Mouse (Mus musculus): ENCODE results near the gene Gm2663. TPM values are rescaled to one million over a fixed set of nuclear protein-coding genes. Genes with fewer than 3 reads are reported as not detected.
"Not testable (repeated sequence)": the region's sequence is repeated elsewhere in the genome, so short reads cannot be mapped to it uniquely, and the experiment has no call there.

Gm2663 gene
- polyA plus RNA-seq, 1 experiment from 2014 or later = not detected

- Histone ChIP-seq H3K36me3 (replicated peaks) (no peaks in the 10 kb centered on the region), H3K9me3 (replicated peaks) (no peaks in the 10 kb centered on the region), H3K4me3 (replicated peaks) (no peak overlapping the region), H3K27me3 (no peaks in the 10 kb centered on the region), H3K9ac (no peak overlapping the region), H3K27ac (replicated peaks) (no peak overlapping the region), H3K4me1 (replicated peaks) (no peaks in the 10 kb centered on the region), H3K4me2 (no peak overlapping the region)
- WGBS (ENCODE audit: insufficient replicate concordance) = 56% methylated on average over 2 of the region's 2 CpGs
- no peak for ATAC-seq (ENCODE audit: insufficient read depth)
Observed at GRCm38 (mm10) chr6:41025873-41026650, 26.8 kb upstream of the Gm2663 start.

- no peaks in the 10 kb centered on the region for H3K4me1 ChIP-seq (replicated peaks)
- whole genome bisulfite sequencing (ENCODE audit: insufficient replicate concordance) = 48% methylated on average over 2 of the region's 2 CpGs
- ATAC-seq (ENCODE audit: insufficient read depth) = no peak
Observed at GRCm38 (mm10) chr6:41019140-41019539, 19.9 kb upstream of the Gm2663 start.

GRCm38 (mm10) chr6:41018629-41019028 lies 19.4 kb upstream of the Gm2663 start:
- Histone ChIP-seq H3K9ac (no peak overlapping the region), H3K27me3 (no peaks in the 10 kb centered on the region), H3K36me3 (replicated peaks) (no peaks in the 10 kb centered on the region), H3K4me1 (replicated peaks) (no peaks in the 10 kb centered on the region), H3K4me2 (no peak overlapping the region), H3K4me3 (replicated peaks) (no peak overlapping the region), H3K27ac (replicated peaks) (no peak overlapping the region), H3K9me3 (replicated peaks) (no peaks in the 10 kb centered on the region)
- no peak for ATAC-seq (ENCODE audit: insufficient read depth)
- 48% methylated on average over 2 of the region's 2 CpGs for WGBS (ENCODE audit: insufficient replicate concordance)

More at GRCm38 (mm10) chr6:41019140-41019539, 19.9 kb upstream of the Gm2663 start:
- H3K27ac ChIP-seq (replicated peaks) = no peak overlapping the region
- no peak overlapping the region for H3K4me2 ChIP-seq
- H3K27me3 ChIP-seq = no peaks in the 10 kb centered on the region
- no peaks in the 10 kb centered on the region for H3K36me3 ChIP-seq (replicated peaks)
- no peaks in the 10 kb centered on the region for H3K9me3 ChIP-seq (replicated peaks)
- H3K9ac ChIP-seq = no peak overlapping the region
- no peak overlapping the region for H3K4me3 ChIP-seq (replicated peaks)

- no peaks in the 10 kb centered on the region for H3K36me3 ChIP-seq (replicated peaks)
- WGBS (ENCODE audit: insufficient replicate concordance) = 49% methylated on average over 4 of the region's 4 CpGs
- H3K27ac ChIP-seq (replicated peaks) = no peak overlapping the region
- H3K4me1 ChIP-seq (replicated peaks) = no peaks in the 10 kb centered on the region
- no peak overlapping the region for H3K4me3 ChIP-seq (replicated peaks)
- H3K9me3 ChIP-seq (replicated peaks) = no peaks in the 10 kb centered on the region
- no peak overlapping the region for H3K9ac ChIP-seq
- ATAC-seq (ENCODE audit: insufficient read depth) = no peak
- H3K27me3 ChIP-seq = no peaks in the 10 kb centered on the region
- H3K4me2 ChIP-seq = no peak overlapping the region
Observed at GRCm38 (mm10) chr6:41015065-41015464, 15.8 kb upstream of the Gm2663 start.

- not testable (repeated sequence) for H3K4me2 ChIP-seq; ATAC-seq (ENCODE audit: insufficient read depth); H3K4me1 ChIP-seq (replicated peaks); H3K36me3 ChIP-seq (replicated peaks); H3K27me3 ChIP-seq; H3K9me3 ChIP-seq (replicated peaks); H3K27ac ChIP-seq (replicated peaks); H3K4me3 ChIP-seq (replicated peaks); H3K9ac ChIP-seq
- 66% methylated on average over 2 of the region's 2 CpGs for WGBS (ENCODE audit: insufficient replicate concordance)
Observed at GRCm38 (mm10) chr6:40964454-40964853, 34.8 kb downstream of the Gm2663 start, which contains the start of gene 1810009J06Rik. Gene 1810009J06Rik, plus strand, starts transcription at chr6:40964754.

- Histone ChIP-seq H3K27me3 (no peaks in the 10 kb centered on the region), H3K9me3 (replicated peaks) (no peaks in the 10 kb centered on the region), H3K4me3 (replicated peaks) (no peak overlapping the region), H3K4me2 (no peak overlapping the region), H3K27ac (replicated peaks) (no peak overlapping the region), H3K36me3 (replicated peaks) (no peaks in the 10 kb centered on the region), H3K9ac (no peak overlapping the region), H3K4me1 (replicated peaks) (no peaks in the 10 kb centered on the region)
- no peak for ATAC-seq (ENCODE audit: insufficient read depth)
- WGBS (ENCODE audit: insufficient replicate concordance) = 40% methylated on average over 2 of the region's 2 CpGs
Observed at GRCm38 (mm10) chr6:40953716-40954115, 45.6 kb downstream of the Gm2663 start.

- H3K4me1 ChIP-seq (replicated peaks) = no peaks in the 10 kb centered on the region
- ATAC-seq (ENCODE audit: insufficient read depth) = no peak
- no peak within 1 kb of the TSS for H3K9ac ChIP-seq
- no peaks in the 10 kb centered on the region for H3K9me3 ChIP-seq (replicated peaks)
- H3K27ac ChIP-seq (replicated peaks) = no peak within 1 kb of the TSS
- H3K4me2 ChIP-seq = no peak within 1 kb of the TSS
- H3K36me3 ChIP-seq (replicated peaks) = no peaks in the 10 kb centered on the region
- H3K4me3 ChIP-seq (replicated peaks) = no peak within 1 kb of the TSS
- no peaks in the 10 kb centered on the region for H3K27me3 ChIP-seq
Observed at GRCm38 (mm10) chr6:40951770-40952169, 47.5 kb downstream of the Gm2663 start, which contains the start of gene Gm4744. Gene Gm4744, minus strand, starts transcription at chr6:40951870.

Other genes with a start within 250 kb of the Gm2663 start
- gene Moxd2, start 112.0 kb downstream of the Gm2663 start, polyA plus RNA-seq (2015; fragmentation: Nextera tagmentation; extraction: Ambion mirVana) = not detected in 2 replicates
- gene Prss58, start 99.1 kb downstream of the Gm2663 start, polyA plus RNA-seq (2015; fragmentation: Nextera tagmentation; extraction: Ambion mirVana) = not detected in 2 replicates
- not detected in 2 replicates for gene 1700074P13Rik, start 58.9 kb downstream of the Gm2663 start, polyA plus RNA-seq (2015; fragmentation: Nextera tagmentation; extraction: Ambion mirVana)
- gene Gm4744, start 47.6 kb downstream of the Gm2663 start, polyA plus RNA-seq (2015; fragmentation: Nextera tagmentation; extraction: Ambion mirVana) = not detected in 2 replicates
- gene 1810009J06Rik, start 34.7 kb downstream of the Gm2663 start, polyA plus RNA-seq (2015; fragmentation: Nextera tagmentation; extraction: Ambion mirVana) = not detected in 2 replicates
- gene 2210010C04Rik, start 36.0 kb upstream of the Gm2663 start, polyA plus RNA-seq (2015; fragmentation: Nextera tagmentation; extraction: Ambion mirVana) = not detected in 2 replicates

All from liver, embryonic 15.5 days (tissue).